Mouse (Mus musculus) intestine, embryonic 14.5 days (tissue): ENCODE data around the gene Arhgap33. TPM values are rescaled to one million over a fixed set of nuclear protein-coding genes. Genes with fewer than 3 reads are reported as not detected.
"Not testable (repeated sequence)": the region's sequence is repeated elsewhere in the genome, so short reads cannot be mapped to it uniquely, and the experiment has no call there.

Experiments used
- ATAC-seq: fragments of 200-750 bp; cut with Nextera tagmentation; replicated peaks from 2 replicates; pipeline ENCODE4 v1.8.0; 2017; ENCODE audit warnings: low read depth, moderate number of reproducible peaks, moderate TSS enrichment, moderate library complexity; ENCODE audit not compliant: low FRiP score, low TSS enrichment
- DNase-seq: peaks from one replicate; pipeline ENCODE4 v3.0.0-alpha.2; 2018; ENCODE audit warnings: low spot score
- H3K27ac ChIP-seq: fragments of 300-500 bp; sonication (generic); 2 replicates; pipeline ENCODE4 v1.5.1; 2014; ENCODE audit warnings: low read depth, mild to moderate bottlenecking, control low read depth
- H3K27me3 ChIP-seq: fragments of 300-500 bp; sonication (generic); replicated peaks from 2 replicates; pipeline ENCODE4 v1.6.1; 2014; ENCODE audit warnings: low read length, control low read depth; ENCODE audit not compliant: control insufficient read depth, insufficient read depth
- H3K36me3 ChIP-seq: fragments of 300-500 bp; sonication (generic); 2 replicates; pipeline ENCODE4 v1.6.1; 2014; ENCODE audit warnings: low read length, control low read depth; ENCODE audit not compliant: control insufficient read depth, insufficient read depth
- H3K4me1 ChIP-seq: fragments of 300-500 bp; sonication (generic); replicated peaks from 2 replicates; pipeline ENCODE4 v1.6.1; 2014; ENCODE audit warnings: low read length, control low read depth, mixed read lengths; ENCODE audit not compliant: control insufficient read depth, insufficient read depth
- H3K4me2 ChIP-seq: fragments of 300-500 bp; sonication (generic); 2 replicates; pipeline ENCODE4 v1.6.1; 2014; ENCODE audit warnings: low read length
- H3K4me3 ChIP-seq: fragments of 300-500 bp; sonication (generic); 2 replicates; pipeline ENCODE4 v1.5.1; 2014; ENCODE audit warnings: low read depth, low read length, control low read depth, mixed read lengths
- H3K9ac ChIP-seq: fragments of 300-500 bp; sonication (generic); 2 replicates; pipeline ENCODE4 v1.6.1; 2014; ENCODE audit warnings: mild to moderate bottlenecking, low read length
- H3K9me3 ChIP-seq: fragments of 300-500 bp; sonication (generic); 2 replicates; pipeline ENCODE4 v1.6.1; 2016; ENCODE audit warnings: low read length, control low read depth; ENCODE audit not compliant: control insufficient read depth
- WGBS: fragments of 180-500 bp; shearing (Covaris S2); extraction: QIAGEN DNeasy Blood & Tissue Kit; methylation state at CpG from one replicate; pipeline ENCODE4 v1.1.7; 2014; 5-methylcytosine and 5-hydroxymethylcytosine counted together
- polyA plus RNA-seq: library from polyadenylated mRNA; unstranded; fragments of >200 nt; fragmentation: Nextera tagmentation; extraction: Ambion mirVana; gene quantifications from 2 replicates; pipeline ENCODE4 v1.2.1, GENCODE M21; 2014

Gene Arhgap33
- polyA plus RNA-seq, 1 experiment from 2014 or later: 11.9 TPM

GRCm38 (mm10) chr7:30525954-30526353 lies 8.9 kb downstream of the Arhgap33 start:
- 23% methylated on average over 10 of the region's 10 CpGs for WGBS
- H3K27me3 ChIP-seq: no peaks in the 10 kb centered on the region
- DNase-seq: no peak
- peak overlapping the region; percentile 4; the same call in 1 of the 2 replicates for H3K9ac ChIP-seq
- H3K27ac ChIP-seq: peak overlapping the region; percentile 24; the same call in 1 of the 2 replicates
- peaks cover 11% of the 10 kb centered on the region for H3K4me1 ChIP-seq
- H3K36me3 ChIP-seq: peaks cover 57% of the 10 kb centered on the region
- no peak overlapping the region for H3K4me3 ChIP-seq
- H3K4me2 ChIP-seq: peak overlapping the region; percentile 35
- peak; percentile 48; the same call in 1 of the 2 replicates for ATAC-seq
- no peaks in the 10 kb centered on the region for H3K9me3 ChIP-seq

GRCm38 (mm10) chr7:30524487-30524886 lies 10.4 kb downstream of the Arhgap33 start:
- DNase-seq: no peak
- Histone ChIP-seq H3K27ac (no peak overlapping the region), H3K36me3 (peaks cover 44% of the 10 kb centered on the region), H3K9me3 (no peaks in the 10 kb centered on the region), H3K4me1 (peaks cover 11% of the 10 kb centered on the region), H3K4me3 (no peak overlapping the region), H3K4me2 (no peak overlapping the region), H3K27me3 (no peaks in the 10 kb centered on the region), H3K9ac (no peak overlapping the region)
- ATAC-seq: no peak
- 85% methylated on average over 6 of the region's 6 CpGs for WGBS

GRCm38 (mm10) chr7:30522871-30523270 lies 12.0 kb downstream of the Arhgap33 start:
- Histone ChIP-seq H3K4me3 (no peak overlapping the region), H3K27ac (no peak overlapping the region), H3K36me3 (peaks cover 28% of the 10 kb centered on the region), H3K9ac (no peak overlapping the region), H3K9me3 (no peaks in the 10 kb centered on the region), H3K27me3 (no peaks in the 10 kb centered on the region), H3K4me2 (no peak overlapping the region), H3K4me1 (peaks cover 11% of the 10 kb centered on the region)
- WGBS: 86% methylated on average over 10 of the region's 10 CpGs
- DNase-seq (no peak), ATAC-seq (no peak)

GRCm38 (mm10) chr7:30520856-30521255 lies 14.0 kb downstream of the Arhgap33 start:
- no peak overlapping the region for H3K4me2 ChIP-seq
- DNase-seq (no peak), ATAC-seq (no peak)
- H3K36me3 ChIP-seq: peaks cover 27% of the 10 kb centered on the region
- H3K4me3 ChIP-seq: no peak overlapping the region
- H3K27ac ChIP-seq: no peak overlapping the region
- no peaks in the 10 kb centered on the region for H3K27me3 ChIP-seq
- H3K9me3 ChIP-seq: no peaks in the 10 kb centered on the region
- WGBS: 87% methylated on average over 5 of the region's 5 CpGs
- peaks cover under 1% of the 10 kb centered on the region; the same call in 1 of the 2 replicates for H3K4me1 ChIP-seq
- no peak overlapping the region for H3K9ac ChIP-seq

GRCm38 (mm10) chr7:30520396-30520795 lies 14.5 kb downstream of the Arhgap33 start:
- peaks cover 22% of the 10 kb centered on the region for H3K36me3 ChIP-seq
- 72% methylated on average over 4 of the region's 4 CpGs for WGBS
- H3K4me3 ChIP-seq: no peak overlapping the region
- no peaks in the 10 kb centered on the region for H3K27me3 ChIP-seq
- ATAC-seq: no peak
- no peak overlapping the region for H3K27ac ChIP-seq
- no peak overlapping the region for H3K4me2 ChIP-seq
- H3K9me3 ChIP-seq: no peaks in the 10 kb centered on the region
- H3K4me1 ChIP-seq: no peaks in the 10 kb centered on the region
- DNase-seq: no peak
- no peak overlapping the region for H3K9ac ChIP-seq

- H3K9me3 ChIP-seq: no peaks in the 10 kb centered on the region
- peaks cover 4% of the 10 kb centered on the region for H3K36me3 ChIP-seq
- DNase-seq: no peak
- no peaks in the 10 kb centered on the region for H3K27me3 ChIP-seq
- 36% methylated on average over 8 of the region's 8 CpGs for WGBS
- no peak for ATAC-seq
- no peak overlapping the region for H3K4me3 ChIP-seq
- no peak overlapping the region for H3K4me2 ChIP-seq
- no peaks in the 10 kb centered on the region for H3K4me1 ChIP-seq
- H3K27ac ChIP-seq: no peak overlapping the region
- no peak overlapping the region for H3K9ac ChIP-seq
Measured at GRCm38 (mm10) chr7:30518325-30518724, 16.5 kb downstream of the Arhgap33 start.

- Histone ChIP-seq H3K4me1 (no peaks in the 10 kb centered on the region), H3K9ac (no peak overlapping the region), H3K36me3 (no peaks in the 10 kb centered on the region), H3K4me3 (no peak overlapping the region), H3K4me2 (no peak overlapping the region), H3K27me3 (no peaks in the 10 kb centered on the region), H3K27ac (no peak overlapping the region), H3K9me3 (no peaks in the 10 kb centered on the region)
- 58% methylated on average over 24 of the region's 24 CpGs for WGBS
- no peak for ATAC-seq
- no peak for DNase-seq
Measured at GRCm38 (mm10) chr7:30515003-30515760, 19.7 kb downstream of the Arhgap33 start.

- Histone ChIP-seq H3K27me3 (no peaks in the 10 kb centered on the region), H3K9me3 (no peaks in the 10 kb centered on the region), H3K9ac (no peak overlapping the region), H3K4me3 (no peak overlapping the region), H3K4me1 (no peaks in the 10 kb centered on the region), H3K36me3 (no peaks in the 10 kb centered on the region), H3K4me2 (no peak overlapping the region), H3K27ac (no peak overlapping the region)
- 74% methylated on average over 4 of the region's 4 CpGs for WGBS
- no peak for ATAC-seq
- DNase-seq: no peak
Measured at GRCm38 (mm10) chr7:30508061-30508460, 26.8 kb downstream of the Arhgap33 start.

- not testable (repeated sequence) for H3K4me3 ChIP-seq, H3K9me3 ChIP-seq, ATAC-seq, H3K4me2 ChIP-seq, H3K9ac ChIP-seq, H3K36me3 ChIP-seq, H3K27me3 ChIP-seq, DNase-seq, H3K27ac ChIP-seq, H3K4me1 ChIP-seq
- 76% methylated on average over 5 of the region's 5 CpGs for WGBS
Measured at GRCm38 (mm10) chr7:30501159-30501558, 33.7 kb downstream of the Arhgap33 start.
